In genomic region chr17:34884704-34885103, GRCm38 (mm10) we compare ENCODE assay signal across 35 mouse cellular contexts. TPM values are rescaled to one million over a fixed set of nuclear protein-coding genes. Genes with fewer than 3 reads are reported as not detected.
"Had no signal": no experiment of that assay in that cellular context is flagged by ENCODE, and none has a peak within 500 bp of the region (broad histone marks: within the 10 kb centered on the region; RNA-seq: fewer than 3 reads in every experiment).

No protein-coding gene starts in this region.

- H3K27ac ChIP-seq: heart, adult 2 months; heart, embryonic 13.5 days; heart, embryonic 15.5 days; hindbrain, embryonic 13.5 days; hindbrain, embryonic 15.5 days; hindbrain, postnatal 0 days; kidney, embryonic 15.5 days; kidney, postnatal 0 days; layer of hippocampus, adult 2 months; left cerebral cortex, adult 2 months; limb, embryonic 10.5 days; limb, embryonic 12.5 days had no signal

- H3K4me2 ChIP-seq: heart, embryonic 11.5 days; heart, embryonic 13.5 days; heart, embryonic 15.5 days; hindbrain, embryonic 13.5 days; hindbrain, embryonic 15.5 days; kidney, embryonic 15.5 days; limb, embryonic 12.5 days had no signal

- H3K4me3 ChIP-seq: heart, adult 2 months; heart, embryonic 13.5 days; heart, embryonic 15.5 days; hindbrain, embryonic 13.5 days; hindbrain, embryonic 15.5 days; kidney, embryonic 15.5 days; layer of hippocampus, adult 2 months; left cerebral cortex, adult 2 months; limb, embryonic 10.5 days; limb, embryonic 12.5 days had no signal

- H3K4me1 ChIP-seq: hindbrain, embryonic 15.5 days had no signal

- H3K9ac ChIP-seq: heart, embryonic 13.5 days; heart, embryonic 15.5 days; hindbrain, embryonic 13.5 days; hindbrain, embryonic 15.5 days; kidney, embryonic 15.5 days; limb, embryonic 12.5 days had no signal

- H3K9me3 ChIP-seq: heart, embryonic 13.5 days; heart, embryonic 15.5 days; hindbrain, embryonic 13.5 days; hindbrain, embryonic 15.5 days; kidney, embryonic 15.5 days; limb, embryonic 10.5 days; limb, embryonic 12.5 days had no signal

- ATAC-seq: hindbrain, postnatal 0 days; intestine, embryonic 16.5 days had no signal

- H3K27me3 ChIP-seq: heart, embryonic 15.5 days had no signal

- H3K36me3 ChIP-seq: heart, embryonic 13.5 days; heart, embryonic 15.5 days; hindbrain, embryonic 13.5 days; hindbrain, embryonic 15.5 days; kidney, embryonic 15.5 days; limb, embryonic 10.5 days; limb, embryonic 12.5 days had no signal

- DNase-seq: gastrocnemius, postnatal 14 days; gastrocnemius, postnatal 36 days; heart, adult 11 months; heart, adult 2 months; heart, postnatal 14 days; heart, postnatal 36 days; kidney, adult 11 months; kidney, adult 2 months; kidney, adult 9 months; kidney, postnatal 14 days; kidney, postnatal 36 days had no signal

RNA-seq across cellular contexts. Expression of gene Gm20547, which starts 2.9 kb away (rescaled TPM):
- total RNA-seq: gastrocnemius, adult 18-20 months; gastrocnemius, adult 8-10 months; gastrocnemius, postnatal 14 days; heart, adult 2 months; heart, postnatal 14 days; heart, postnatal 36 days; hematopoietic stem cell, adult 5-6 weeks; hindbrain, postnatal 0 days; layer of hippocampus, adult 2 months; layer of hippocampus, postnatal 25 days; left cerebral cortex, adult 2 months; left cerebral cortex, postnatal 36 days had no signal
- polyA plus RNA-seq: gonadal fat pad, adult 2 months; heart, adult 2 months; heart, embryonic 11.5 days; heart, embryonic 13.5 days; heart, embryonic 15.5 days; heart, postnatal 0 days; hindbrain, embryonic 11.5 days; hindbrain, embryonic 13.5 days; hindbrain, embryonic 15.5 days; hindbrain, postnatal 0 days; intestine, embryonic 14.5 days; intestine, embryonic 16.5 days; kidney, embryonic 15.5 days; kidney, postnatal 0 days; limb, embryonic 14.5 days had no signal

RNA-seq across cellular contexts. Expression of gene C2, which starts 13.4 kb away (rescaled TPM):
- total RNA-seq: hematopoietic stem cell, adult 5-6 weeks had no signal

RNA-seq across cellular contexts. Expression of gene Cfb, which starts 22.4 kb away (rescaled TPM):
- total RNA-seq: hematopoietic stem cell, adult 5-6 weeks; layer of hippocampus, adult 2 months; layer of hippocampus, postnatal 10 days had no signal
